Mouse (Mus musculus) megakaryocyte, embryonic 14.5 days (primary cell): ENCODE measurements at regions not wholly inside any gene's neighbourhood (a gene's known extent, or its start where the extent isn't known, plus 50 kb on each side); places are given as distances from the start of the nearest gene placed in this dataset.

ENCODE experiments used
- FLI1 ChIP-seq: IDR thresholded peaks from 2 replicates; pipeline ENCODE4 v1.6.1; 2012; ENCODE audit warnings: low read length, inconsistent platforms, mixed read lengths
- GATA1 ChIP-seq: IDR thresholded peaks from 3 replicates; pipeline ENCODE4 v1.6.1; 2012; ENCODE audit warnings: mixed read lengths, low read length, inconsistent platforms, borderline replicate concordance

DNA sequence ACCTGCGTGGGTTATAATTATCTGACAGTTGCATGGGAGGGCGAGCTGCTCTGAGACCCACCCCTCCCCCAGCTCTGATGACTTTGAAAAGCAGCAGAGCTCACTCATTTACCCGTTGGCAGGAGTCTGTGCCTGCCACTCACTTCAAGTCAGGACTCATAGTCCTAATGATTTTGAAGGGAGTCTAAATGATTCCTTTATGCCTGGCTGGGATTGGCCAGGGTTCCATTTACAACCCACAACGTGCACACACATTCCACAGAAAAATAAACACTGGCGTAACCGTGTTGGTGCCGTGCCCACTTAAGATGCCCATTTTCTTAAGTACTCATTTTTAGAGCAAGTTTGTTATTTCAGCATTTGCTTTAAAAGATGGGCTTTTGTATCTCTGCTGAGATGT is 266.8 kb upstream of the Runx1 start:
- TF ChIP-seq FLI1, result no peak
- no peak for TF ChIP-seq GATA1
